Mouse (Mus musculus) embryonic facial prominence, embryonic 15.5 days (tissue): ENCODE data around the gene Rnf224. TPM values are rescaled to one million over a fixed set of nuclear protein-coding genes. Genes with fewer than 3 reads are reported as not detected.
A peak's percentile ranks its signal among the peaks of the same experiment; 100 is the strongest.

Experiments used
- ATAC-seq: fragments of 200-750 bp; cut with Nextera tagmentation; 2 replicates; pipeline ENCODE4 v1.8.0; 2017; ENCODE audit warnings: low read depth, moderate TSS enrichment; ENCODE audit not compliant: insufficient number of reproducible peaks, low FRiP score, low TSS enrichment
- H3K27ac ChIP-seq: fragments of 300-500 bp; sonication (generic); replicated peaks from 2 replicates; pipeline ENCODE4 v1.5.1; 2015; ENCODE audit warnings: mild to moderate bottlenecking, inconsistent platforms
- H3K27me3 ChIP-seq: fragments of 300-500 bp; sonication (generic); 2 replicates; pipeline ENCODE4 v1.6.1; 2015; ENCODE audit warnings: inconsistent platforms
- H3K36me3 ChIP-seq: fragments of 300-500 bp; sonication (generic); 2 replicates; pipeline ENCODE4 v1.6.1; 2015; ENCODE audit warnings: mild to moderate bottlenecking, inconsistent platforms
- H3K4me1 ChIP-seq: fragments of 300-500 bp; sonication (generic); 2 replicates; pipeline ENCODE4 v1.6.1; 2015; ENCODE audit warnings: inconsistent platforms
- H3K4me2 ChIP-seq: fragments of 300-500 bp; sonication (generic); replicated peaks from 2 replicates; pipeline ENCODE4 v1.6.1; 2015; ENCODE audit warnings: mild to moderate bottlenecking, inconsistent platforms
- H3K4me3 ChIP-seq: fragments of 300-500 bp; sonication (generic); replicated peaks from 2 replicates; pipeline ENCODE4 v1.5.1; 2015; ENCODE audit warnings: mild to moderate bottlenecking, inconsistent platforms
- H3K9ac ChIP-seq: fragments of 300-500 bp; sonication (generic); 2 replicates; pipeline ENCODE4 v1.6.1; 2015; ENCODE audit warnings: inconsistent platforms
- H3K9me3 ChIP-seq: fragments of 300-500 bp; sonication (generic); replicated peaks from 2 replicates; pipeline ENCODE4 v1.6.1; 2016; ENCODE audit warnings: inconsistent platforms
- WGBS: fragments of 180-500 bp; shearing (Covaris S2); methylation state at CpG from one replicate; pipeline ENCODE4 v1.1.7; 2015; 5-methylcytosine and 5-hydroxymethylcytosine counted together
- polyA plus RNA-seq: library from polyadenylated mRNA; unstranded; fragments of >200 nt; fragmentation: Nextera tagmentation; extraction: Ambion mirVana; gene quantifications from 2 replicates; pipeline ENCODE4 v1.2.1, GENCODE M21; 2015

Gene Rnf224
- polyA plus RNA-seq, 1 experiment from 2014 or later: 0.20 TPM

DNA sequence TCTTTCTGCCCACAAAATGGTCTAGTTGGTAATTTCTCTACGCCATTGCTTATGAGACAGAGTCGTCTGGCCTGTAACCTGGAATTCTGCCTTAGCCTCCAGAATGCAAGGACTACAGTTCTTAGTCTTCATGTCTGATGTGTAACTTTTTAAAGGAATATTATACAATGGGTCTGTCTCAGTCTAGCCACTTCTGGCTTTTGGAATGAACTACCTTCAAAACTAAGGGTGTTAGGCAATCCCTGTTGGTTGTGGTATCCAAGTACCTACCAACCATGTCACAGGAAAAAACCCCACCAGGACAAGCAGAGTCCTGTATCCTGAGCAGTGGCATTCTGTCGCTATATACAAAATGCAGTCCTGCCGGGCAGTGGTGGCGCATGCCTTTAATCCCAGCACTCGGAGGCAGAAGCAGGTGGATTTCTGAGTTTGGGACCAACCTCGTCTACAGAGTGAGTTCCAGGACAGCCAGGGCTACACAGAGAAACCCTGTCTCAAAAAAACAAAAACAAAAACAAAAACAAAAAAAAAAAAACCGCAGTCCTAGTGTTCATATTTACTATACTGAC is 10.7 kb downstream of the Rnf224 start:
- no peaks in the 10 kb centered on the region for H3K9me3 ChIP-seq
- WGBS: 73% methylated on average over 8 of the region's 8 CpGs
- no peak for ATAC-seq
- no peak overlapping the region for H3K9ac ChIP-seq
- 0 out of 2 replicates have a peak, but pooled peaks cover 8% of the 10 kb centered on the region for H3K36me3 ChIP-seq
- H3K27me3 ChIP-seq: 0 out of 2 replicates have a peak, but pooled peaks cover 5% of the 10 kb centered on the region
- H3K4me3 ChIP-seq: peak overlapping the region; percentile 96; the same call in 1 of the 2 replicates
- peak overlapping the region; percentile 97 for H3K27ac ChIP-seq
- peaks cover 27% of the 10 kb centered on the region for H3K4me1 ChIP-seq
- peak overlapping the region; percentile 47 for H3K4me2 ChIP-seq

DNA sequence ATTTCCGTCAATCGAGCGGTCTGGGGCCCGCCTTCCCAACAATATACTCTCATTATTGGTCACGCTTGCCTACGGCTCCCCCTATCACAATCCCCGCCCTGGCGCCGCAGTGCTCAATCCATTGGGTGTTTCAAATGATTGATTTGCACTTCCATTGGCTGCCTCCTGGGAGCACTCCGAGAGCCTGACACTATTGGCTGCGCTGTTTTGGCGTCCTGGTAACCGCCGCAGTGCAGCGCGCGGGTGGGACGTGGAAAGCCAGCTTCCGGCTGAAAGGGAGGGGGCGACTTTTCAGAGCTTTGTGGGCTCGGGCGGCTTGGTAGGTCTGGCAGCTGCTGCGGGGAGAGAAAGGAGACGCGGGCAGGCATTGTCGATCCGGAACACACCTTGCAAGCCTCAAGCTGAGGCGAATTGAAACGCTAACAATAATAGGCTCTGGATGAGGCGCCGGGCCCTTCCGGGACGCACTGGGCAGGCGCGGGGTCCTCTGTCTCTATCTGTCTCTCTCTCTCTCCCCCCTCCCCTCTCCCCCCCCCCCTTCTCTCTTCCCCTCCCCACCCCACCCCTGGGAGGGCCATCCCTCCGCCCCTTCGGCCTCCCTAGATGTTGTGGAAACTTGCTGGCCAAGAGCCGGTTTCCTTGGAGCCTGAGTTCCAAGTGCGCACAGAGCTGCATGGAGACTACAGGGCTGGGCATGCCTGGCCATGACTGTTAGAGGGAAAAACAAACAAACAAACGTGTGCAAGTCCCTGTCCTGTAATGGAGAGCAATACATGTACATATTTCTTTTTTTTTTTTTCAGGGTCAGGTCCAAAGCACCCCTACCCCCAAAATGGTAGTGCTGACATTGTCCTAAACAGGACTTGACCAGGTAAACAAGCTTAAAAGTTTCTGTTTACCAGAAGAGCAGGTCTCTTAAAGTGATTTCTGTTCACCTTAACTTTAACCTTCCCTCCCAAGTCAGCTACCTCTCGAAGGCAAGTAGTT is 11.5 kb downstream of the Rnf224 start:
- peak overlapping the region; percentile 47 for H3K4me2 ChIP-seq
- no peaks in the 10 kb centered on the region for H3K27me3 ChIP-seq
- H3K9me3 ChIP-seq: no peaks in the 10 kb centered on the region
- H3K4me3 ChIP-seq: peak overlapping the region; percentile 96
- peak overlapping the region; percentile 97 for H3K27ac ChIP-seq
- peak; percentile 96 for ATAC-seq
- 0 out of 2 replicates have a peak overlapping the region, but pooled peaks have one; percentile 16 for H3K9ac ChIP-seq
- H3K36me3 ChIP-seq: 0 out of 2 replicates have a peak, but pooled peaks cover 8% of the 10 kb centered on the region
- WGBS: 2% methylated on average over 41 of the region's 41 CpGs
- peaks cover 27% of the 10 kb centered on the region for H3K4me1 ChIP-seq

- Histone ChIP-seq H3K27ac (peak within 1 kb of the TSS; percentile 97), H3K9me3 (no peaks in the 10 kb centered on the region), H3K36me3 (0 out of 2 replicates have a peak, but pooled peaks cover 8% of the 10 kb centered on the region), H3K4me1 (peaks cover 27% of the 10 kb centered on the region), H3K4me3 (peak within 1 kb of the TSS; percentile 96), H3K27me3 (no peaks in the 10 kb centered on the region), H3K4me2 (peak within 1 kb of the TSS; percentile 87), H3K9ac (peak within 1 kb of the TSS; percentile 79)
- no peak for ATAC-seq
- WGBS: under 1% methylated on average over 17 of the region's 17 CpGs
These were observed 12.2 kb downstream of the Rnf224 start, which contains the start of gene Tubb4b for GRCm38 (mm10) chr2:25224492-25224765. Tubb4b (minus strand) TSS chr2:25224702.

GRCm38 (mm10) chr2:25223681-25224491 is 12.7 kb downstream of the Rnf224 start:
- H3K27me3 ChIP-seq: no peaks in the 10 kb centered on the region
- no peaks in the 10 kb centered on the region for H3K9me3 ChIP-seq
- peak overlapping the region; percentile 79 for H3K9ac ChIP-seq
- peaks cover 24% of the 10 kb centered on the region for H3K4me1 ChIP-seq
- 0 out of 2 replicates have a peak, but pooled peaks cover 8% of the 10 kb centered on the region for H3K36me3 ChIP-seq
- ATAC-seq: peak; percentile 16
- WGBS: under 1% methylated on average over 52 of the region's 53 CpGs
- H3K4me3 ChIP-seq: peak overlapping the region; percentile 96
- H3K27ac ChIP-seq: peak overlapping the region; percentile 96
- peak overlapping the region; percentile 87 for H3K4me2 ChIP-seq

DNA sequence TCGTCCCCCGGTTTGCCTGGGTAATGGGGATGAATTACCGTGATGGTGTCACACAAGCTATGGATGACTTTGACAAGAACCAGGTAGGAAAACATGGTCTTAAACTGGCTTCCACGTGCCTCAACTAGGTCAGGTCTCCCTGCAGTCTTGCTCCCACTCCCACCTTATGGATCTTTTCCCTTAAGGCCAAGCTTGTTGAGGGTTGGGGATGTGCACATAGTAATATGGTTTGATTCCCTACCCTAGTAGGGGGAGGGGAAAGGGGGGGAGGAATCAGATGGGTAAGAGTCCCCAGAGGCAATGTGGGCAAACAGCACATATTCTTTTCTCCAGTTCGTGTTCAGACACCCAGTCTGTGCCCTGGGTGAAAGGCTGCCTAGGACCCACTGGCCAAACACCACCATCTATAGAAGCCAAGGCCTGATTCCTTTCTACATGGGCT is 15.2 kb downstream of the Rnf224 start:
- Histone ChIP-seq H3K27me3 (no peaks in the 10 kb centered on the region), H3K36me3 (0 out of 2 replicates have a peak, but pooled peaks cover 8% of the 10 kb centered on the region), H3K4me3 (no peak overlapping the region), H3K4me1 (peaks cover 15% of the 10 kb centered on the region), H3K9ac (no peak overlapping the region), H3K4me2 (no peak overlapping the region), H3K9me3 (no peaks in the 10 kb centered on the region), H3K27ac (no peak overlapping the region)
- 68% methylated on average over 5 of the region's 5 CpGs for WGBS
- no peak for ATAC-seq

DNA sequence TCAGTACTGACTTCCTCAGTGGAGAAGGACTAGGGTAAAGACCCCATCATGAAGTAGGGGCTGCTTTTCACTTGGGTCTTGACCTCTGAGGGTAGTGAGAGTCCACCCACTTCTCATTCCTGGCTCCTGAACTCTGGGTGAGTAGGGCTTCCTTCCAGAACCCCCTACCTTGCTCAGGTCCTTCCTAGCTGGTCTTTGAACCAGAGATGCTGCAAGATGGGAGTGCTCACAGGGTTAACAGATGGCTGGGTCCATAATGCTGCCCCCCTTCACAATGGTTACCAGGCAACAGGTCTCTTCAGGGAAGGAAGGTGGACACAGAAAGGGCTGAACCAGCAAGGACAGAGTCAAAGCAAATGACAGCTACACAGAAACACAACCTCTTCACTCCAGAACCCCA is 18.1 kb downstream of the Rnf224 start, which contains the start of gene Fam166a:
Gene Fam166a, plus strand, starts transcription at position 301 of the 400 bp plus-strand sequence.
- H3K36me3 ChIP-seq: 0 out of 2 replicates have a peak, but pooled peaks cover 8% of the 10 kb centered on the region
- H3K4me1 ChIP-seq: peaks cover 4% of the 10 kb centered on the region
- H3K27me3 ChIP-seq: no peaks in the 10 kb centered on the region
- H3K9ac ChIP-seq: no peak within 1 kb of the TSS
- no peak within 1 kb of the TSS for H3K4me2 ChIP-seq
- H3K27ac ChIP-seq: no peak within 1 kb of the TSS
- no peak for ATAC-seq
- H3K9me3 ChIP-seq: no peaks in the 10 kb centered on the region
- H3K4me3 ChIP-seq: no peak within 1 kb of the TSS

DNA sequence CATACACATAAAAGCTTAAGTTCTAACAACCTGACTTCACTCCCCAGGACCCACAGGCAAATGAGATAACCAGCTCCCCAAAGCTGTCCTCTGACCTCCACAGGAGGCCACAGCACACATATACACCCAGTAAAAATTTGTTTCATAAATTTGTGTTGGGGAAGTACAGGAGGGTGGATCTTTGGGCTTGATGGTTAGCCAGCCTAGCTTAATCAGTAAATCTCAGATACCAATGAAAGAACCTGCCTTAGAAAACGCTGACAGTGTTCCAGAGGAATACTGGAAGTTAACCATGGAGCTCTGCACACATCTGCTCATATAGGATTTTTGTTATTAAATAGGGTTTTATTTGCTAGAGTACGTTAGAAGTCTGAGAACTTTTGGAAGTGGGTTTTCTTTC is 18.9 kb downstream of the Rnf224 start:
- no peaks in the 10 kb centered on the region for H3K9me3 ChIP-seq
- no peak overlapping the region for H3K9ac ChIP-seq
- WGBS: 60% methylated on average over 2 of the region's 2 CpGs
- H3K4me3 ChIP-seq: no peak overlapping the region
- no peak overlapping the region for H3K4me2 ChIP-seq
- no peak overlapping the region for H3K27ac ChIP-seq
- no peaks in the 10 kb centered on the region for H3K27me3 ChIP-seq
- 0 out of 2 replicates have a peak, but pooled peaks cover 8% of the 10 kb centered on the region for H3K36me3 ChIP-seq
- H3K4me1 ChIP-seq: no peaks in the 10 kb centered on the region
- ATAC-seq: no peak

DNA sequence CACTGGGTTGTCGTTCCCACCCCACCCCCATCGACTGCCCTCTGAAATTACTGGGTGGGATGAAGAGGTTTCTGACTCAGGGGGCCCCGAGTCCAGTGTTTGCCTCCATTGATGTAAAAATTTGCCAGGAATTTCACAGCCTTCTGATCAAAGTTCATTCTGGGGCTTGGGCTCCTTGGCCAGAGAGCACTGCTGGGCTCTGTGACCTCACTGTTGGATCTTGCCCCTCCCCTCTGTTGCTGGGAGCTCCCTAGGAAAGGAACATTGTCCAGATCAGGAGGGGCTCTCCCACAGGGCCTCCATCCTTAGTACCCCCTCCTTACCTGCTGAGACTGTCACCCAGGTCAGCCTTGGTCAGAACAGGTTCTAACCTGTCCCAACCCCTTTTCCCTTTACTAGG is 22.1 kb downstream of the Rnf224 start, which contains the start of gene Stpg3:
Gene Stpg3, minus strand, starts transcription at position 194 of the 400 bp plus-strand sequence.
- Histone ChIP-seq H3K9ac (no peak within 1 kb of the TSS), H3K4me2 (no peak within 1 kb of the TSS), H3K36me3 (no peaks in the 10 kb centered on the region), H3K4me1 (peaks cover 15% of the 10 kb centered on the region), H3K9me3 (no peaks in the 10 kb centered on the region), H3K4me3 (no peak within 1 kb of the TSS), H3K27ac (no peak within 1 kb of the TSS), H3K27me3 (no peaks in the 10 kb centered on the region)
- WGBS: 62% methylated on average over 3 of the region's 3 CpGs
- ATAC-seq: no peak

DNA sequence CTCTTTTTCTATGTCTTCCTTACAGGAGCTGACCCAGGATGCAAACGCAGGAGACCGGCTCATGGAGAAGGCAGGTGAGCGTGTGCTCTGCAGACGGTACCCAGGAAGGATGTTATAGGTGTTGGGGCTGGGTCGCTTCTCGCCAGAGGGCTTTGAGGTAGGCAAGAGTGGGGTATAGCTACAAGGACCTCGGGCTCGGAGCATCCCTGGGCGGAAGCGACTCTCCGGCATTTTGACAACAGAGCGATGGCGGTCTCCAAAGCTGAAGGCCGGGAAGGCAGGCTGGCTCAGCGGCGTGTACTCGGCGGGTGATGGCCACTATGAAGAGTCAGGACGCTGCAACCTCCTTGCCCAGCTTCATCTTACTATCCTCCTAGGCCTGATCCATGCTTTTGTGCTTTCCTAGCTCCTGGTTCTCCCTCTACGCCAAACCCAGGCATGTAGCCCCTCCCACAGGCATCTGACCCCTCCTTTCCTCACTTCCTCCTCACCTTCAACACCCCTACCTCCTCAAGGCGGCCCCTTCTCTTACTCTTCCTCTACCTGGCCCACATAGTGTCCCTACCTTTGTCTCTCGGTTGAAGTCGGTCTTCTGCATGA is 23.2 kb downstream of the Rnf224 start:
- 0 out of 2 replicates have a peak, but pooled peaks cover 6% of the 10 kb centered on the region for H3K36me3 ChIP-seq
- H3K4me1 ChIP-seq: peaks cover 20% of the 10 kb centered on the region
- WGBS: 64% methylated on average over 23 of the region's 23 CpGs
- no peak overlapping the region for H3K4me2 ChIP-seq
- H3K9ac ChIP-seq: no peak overlapping the region
- no peak overlapping the region for H3K4me3 ChIP-seq
- H3K9me3 ChIP-seq: no peaks in the 10 kb centered on the region
- no peak overlapping the region for H3K27ac ChIP-seq
- no peak for ATAC-seq
- no peaks in the 10 kb centered on the region for H3K27me3 ChIP-seq

- H3K27ac ChIP-seq: peak within 1 kb of the TSS; percentile 93
- no peaks in the 10 kb centered on the region for H3K9me3 ChIP-seq
- peak within 1 kb of the TSS; percentile 87 for H3K4me2 ChIP-seq
- under 1% methylated on average over 44 of the region's 44 CpGs for WGBS
- peaks cover 23% of the 10 kb centered on the region for H3K36me3 ChIP-seq
- ATAC-seq: peak; percentile 92
- peak within 1 kb of the TSS; percentile 93 for H3K4me3 ChIP-seq
- H3K27me3 ChIP-seq: no peaks in the 10 kb centered on the region
- peak within 1 kb of the TSS; percentile 91 for H3K9ac ChIP-seq
- peaks cover 21% of the 10 kb centered on the region for H3K4me1 ChIP-seq
These were observed 25.4 kb downstream of the Rnf224 start, which contains the start of gene Nelfb for GRCm38 (mm10) chr2:25211121-25211670. Nelfb (minus strand) TSS chr2:25211489.
